Mouse (Mus musculus) testis, adult 2 months (tissue): ENCODE data around the gene Bahcc1.

Experiments
- CTCF ChIP-seq: fragments of 200-500 bp; IDR thresholded peaks from 2 replicates; pipeline ENCODE4 v1.5.1; 2012; ENCODE audit warnings: low read depth, mild to moderate bottlenecking, inconsistent platforms, low read length, moderate library complexity; ENCODE audit not compliant: control insufficient read depth, insufficient read depth, insufficient replicate concordance
- POLR2A ChIP-seq: fragments of 200-500 bp; IDR thresholded peaks from 2 replicates; pipeline ENCODE4 v1.6.1; 2012; ENCODE audit warnings: low read depth, mild to moderate bottlenecking, inconsistent platforms, low read length, moderate library complexity; ENCODE audit not compliant: control insufficient read depth

- TF ChIP-seq POLR2A (no peak), CTCF (no peak)
Measured at GRCm38 (mm10) chr11:120248160-120248793, 15.5 kb downstream of the Bahcc1 start.
